Mouse (Mus musculus): Measurements from ENCODE around the gene Ubap2.
A peak's percentile ranks its signal among the peaks of the same experiment; 100 is the strongest.

Ubap2 gene

DNA sequence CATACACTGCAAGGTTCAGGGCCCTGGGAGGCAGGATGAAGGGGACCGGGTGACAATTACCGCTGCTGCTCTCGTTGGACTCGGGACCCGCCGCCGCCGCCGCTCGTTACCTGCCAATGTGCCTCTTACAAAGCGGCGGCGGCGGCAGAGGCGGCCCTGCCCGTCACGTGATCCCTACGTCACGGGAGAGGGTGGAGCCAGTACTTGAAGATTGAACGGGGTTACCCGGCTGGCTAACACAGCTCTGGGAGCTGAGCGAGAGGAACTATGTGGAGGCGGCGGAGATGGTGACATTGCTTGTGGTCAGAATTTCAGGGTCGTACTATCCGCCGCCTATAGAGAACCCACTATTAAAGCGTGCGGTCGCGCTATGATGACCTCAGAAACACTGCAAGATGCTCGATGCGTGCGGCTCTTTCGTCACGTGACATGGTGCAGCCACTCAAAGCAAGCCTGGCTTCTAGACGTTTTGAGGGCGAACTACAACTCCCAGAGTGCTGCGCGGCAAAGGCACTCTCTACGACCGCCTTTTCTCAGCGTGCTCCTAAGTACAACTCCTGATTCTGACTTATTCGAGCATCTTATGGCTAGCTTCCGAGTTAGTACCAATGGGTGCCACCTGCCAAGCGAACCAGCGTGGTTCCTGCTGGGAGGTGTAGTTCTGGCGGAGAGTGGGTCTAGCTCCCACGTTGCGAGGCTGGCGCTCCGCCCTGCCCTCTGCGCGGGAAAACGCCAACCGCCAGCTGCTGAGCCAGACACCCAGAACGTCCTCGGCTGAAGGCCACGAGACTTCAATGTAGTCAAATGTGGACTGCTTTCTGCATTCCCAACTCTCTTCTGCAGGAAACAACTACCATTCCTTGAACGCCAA is at the start of gene Ubap2:
Gene Ubap2, minus strand, starts transcription at position 165 of the 871 bp plus-strand sequence.
- DNase-seq (ENCODE audit: low spot score in 2 of 2): peak; percentile 98 to 99

DNA sequence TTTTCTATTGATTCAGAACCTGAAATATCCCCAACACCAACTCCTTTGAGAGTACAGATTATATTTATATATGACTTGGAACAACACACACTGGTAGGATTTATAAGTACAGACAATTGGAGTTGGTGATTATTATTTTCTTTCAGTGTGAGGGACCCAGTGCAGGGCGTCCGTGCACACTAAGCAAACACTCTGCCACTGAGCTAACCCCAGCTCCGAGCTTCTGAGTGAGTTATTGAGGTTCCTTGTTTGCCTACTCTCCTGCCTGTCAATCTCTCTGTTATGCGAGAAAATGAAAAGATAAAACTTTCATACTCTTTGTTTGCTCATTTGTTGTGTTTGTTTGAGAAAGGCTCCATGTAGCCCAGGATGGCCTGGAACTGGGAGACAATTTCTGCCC is 46.0 kb upstream of the Ubap2 start:
- no peak for DNase-seq (ENCODE audit: low spot score in 2 of 2)

DNA sequence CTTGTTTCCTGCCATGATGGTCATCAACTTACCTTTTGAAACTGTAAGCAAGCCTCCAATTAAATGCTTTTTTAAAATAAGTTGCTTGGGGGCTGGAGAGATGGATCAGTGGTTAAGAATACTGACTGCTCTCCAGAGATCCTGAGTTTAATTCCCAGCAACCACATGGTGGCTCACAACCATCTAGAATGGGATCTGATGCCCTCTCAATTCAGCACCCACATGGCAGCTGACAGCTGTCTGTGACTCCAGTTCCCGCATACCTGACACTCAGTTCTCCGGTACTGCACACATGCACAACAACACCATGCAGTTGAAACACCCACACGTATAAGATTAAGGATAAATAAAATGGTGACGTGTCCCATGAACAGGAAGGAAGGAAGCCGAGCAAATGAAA is 43.3 kb upstream of the Ubap2 start:
- no peak for DNase-seq (ENCODE audit: low spot score in 2 of 2)

DNA sequence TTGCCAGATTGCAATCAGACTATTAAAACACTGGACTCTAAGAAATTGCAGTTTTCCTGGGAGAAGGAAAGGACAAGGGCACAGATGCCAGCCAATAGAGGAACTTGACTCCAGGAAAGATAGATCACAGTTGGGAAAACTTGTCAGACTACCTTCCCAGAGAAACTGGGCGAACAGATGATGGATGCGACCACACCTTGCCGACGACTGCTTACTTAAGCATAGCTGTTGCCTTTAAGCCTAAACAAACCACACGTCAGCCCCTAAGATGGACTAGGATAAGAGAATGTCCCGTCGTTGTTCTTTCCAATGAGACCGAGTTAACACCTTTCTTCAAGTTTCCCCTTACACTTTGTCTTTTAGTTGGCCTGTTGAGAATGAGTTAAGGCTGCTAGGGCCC is 40.2 kb upstream of the Ubap2 start:
- no peak for DNase-seq (ENCODE audit: low spot score in 2 of 2)

DNA sequence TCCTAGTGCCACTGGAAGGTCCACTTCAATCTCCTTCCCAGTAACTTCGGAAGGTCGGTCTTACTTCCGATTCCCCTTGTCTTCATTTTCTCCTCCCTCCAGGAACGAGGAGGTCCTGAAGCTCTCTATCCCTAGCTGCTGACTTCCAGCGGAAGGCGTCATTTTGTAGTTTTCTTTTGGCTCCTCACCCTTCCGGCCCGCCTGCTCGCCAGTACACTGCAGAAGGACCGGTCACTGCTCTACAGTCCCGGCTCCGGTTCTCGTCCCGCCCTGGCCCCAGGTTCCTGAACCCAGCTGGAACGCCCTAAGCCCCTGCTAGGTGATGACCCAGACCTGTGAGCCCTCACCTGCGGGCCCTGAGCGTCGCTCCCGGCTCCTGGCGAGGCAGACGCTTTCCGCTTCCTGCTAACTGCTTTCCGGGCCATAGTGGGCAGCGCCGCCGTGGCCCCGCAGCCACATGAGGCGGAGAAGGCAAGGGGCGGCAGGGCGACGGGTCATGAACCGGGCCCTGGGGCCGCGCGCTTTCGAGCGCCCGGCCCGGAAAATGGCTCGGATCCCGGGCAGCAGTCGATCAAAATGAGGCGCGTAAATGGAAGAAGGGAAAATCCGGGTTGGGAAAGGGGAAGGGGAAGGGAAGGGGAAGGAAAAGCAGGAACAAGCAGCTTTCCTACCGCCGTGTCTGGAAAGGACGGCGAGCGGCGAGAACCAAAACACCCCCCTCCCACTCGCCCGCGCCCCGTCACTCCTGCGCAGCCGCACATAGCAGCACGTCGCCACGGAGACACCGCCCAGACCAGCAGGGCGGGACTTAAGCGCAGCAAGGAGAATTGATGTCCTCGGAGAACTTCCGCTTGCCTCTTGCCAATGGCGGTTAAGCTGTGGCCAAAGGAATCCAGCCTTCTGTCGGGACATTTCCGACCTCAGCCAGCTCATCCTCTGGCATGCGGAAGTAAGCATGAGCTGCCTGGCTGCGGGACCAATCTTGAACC is 39.5 kb upstream of the Ubap2 start, which contains the start of gene Dcaf12:
Gene Dcaf12, minus strand, starts transcription at position 749 of the 989 bp plus-strand sequence.
- peak; percentile 93 to 95 for DNase-seq (ENCODE audit: low spot score in 2 of 2)

DNA sequence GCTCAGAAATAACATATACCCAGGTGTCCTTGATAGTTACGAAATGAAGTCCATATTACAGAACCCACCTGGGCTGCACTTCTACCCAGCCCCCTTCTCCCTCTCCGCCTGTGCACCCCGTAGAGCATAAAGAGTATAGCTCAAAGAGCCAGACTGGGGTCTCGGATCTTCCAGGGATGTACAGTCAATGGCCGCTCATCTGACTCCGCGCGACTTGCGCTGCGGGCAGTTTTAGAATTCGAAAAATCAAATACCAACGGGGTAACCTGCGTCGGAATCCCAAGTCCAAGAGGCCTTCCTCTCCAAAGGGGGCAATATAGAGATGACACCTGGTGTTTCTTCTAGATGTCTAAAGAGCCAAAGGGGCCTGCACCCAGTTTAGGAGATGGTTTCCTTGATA is 38.8 kb upstream of the Ubap2 start:
- DNase-seq (ENCODE audit: low spot score in 2 of 2): no peak

DNA sequence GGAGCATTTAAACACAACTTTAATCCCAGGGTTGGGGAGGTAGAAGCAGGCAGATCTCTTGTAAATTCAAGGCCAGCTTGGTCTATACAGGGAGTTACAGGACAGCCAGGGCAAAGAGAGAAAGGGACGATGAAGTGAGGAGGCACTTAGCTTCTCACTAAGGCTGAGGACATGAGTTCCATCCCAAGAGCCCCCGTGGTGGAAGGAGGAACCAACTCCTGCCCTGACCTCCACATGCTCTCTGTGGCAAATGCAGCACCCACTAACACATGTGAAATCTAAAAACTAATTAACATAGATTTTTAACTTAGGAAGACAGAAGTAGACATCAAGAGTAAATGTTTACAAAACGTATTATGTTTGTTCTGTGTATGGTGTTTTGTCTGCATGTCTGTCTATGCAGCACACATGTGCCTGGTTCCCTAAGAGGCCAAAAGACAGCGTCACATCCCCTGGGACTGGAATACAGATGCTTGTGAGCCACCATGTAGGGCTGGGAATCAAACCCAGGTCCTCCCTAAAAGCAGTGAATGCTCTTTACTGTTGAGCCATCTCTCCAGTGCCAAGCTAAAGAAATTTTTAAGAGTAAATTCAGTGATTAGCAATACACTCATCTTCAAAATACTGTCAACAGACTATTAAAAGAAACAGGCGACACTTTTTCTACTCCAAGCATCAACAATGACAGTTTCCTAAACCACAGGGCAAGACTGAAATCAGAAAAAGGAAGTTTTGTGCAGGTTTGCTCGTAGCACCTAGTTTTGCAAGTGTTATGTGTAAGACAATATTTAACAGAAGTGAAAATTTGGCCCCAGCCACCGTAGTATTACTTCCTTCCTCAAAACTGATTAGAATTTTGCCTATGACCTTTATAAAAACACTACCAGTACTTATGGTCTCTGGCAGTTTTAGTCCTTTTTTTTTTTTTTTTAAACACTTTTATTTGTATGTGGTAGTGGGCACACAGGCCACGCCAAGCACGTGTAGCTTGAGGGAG is 35.9 kb upstream of the Ubap2 start:
- DNase-seq (ENCODE audit: low spot score in 2 of 2): no peak

DNA sequence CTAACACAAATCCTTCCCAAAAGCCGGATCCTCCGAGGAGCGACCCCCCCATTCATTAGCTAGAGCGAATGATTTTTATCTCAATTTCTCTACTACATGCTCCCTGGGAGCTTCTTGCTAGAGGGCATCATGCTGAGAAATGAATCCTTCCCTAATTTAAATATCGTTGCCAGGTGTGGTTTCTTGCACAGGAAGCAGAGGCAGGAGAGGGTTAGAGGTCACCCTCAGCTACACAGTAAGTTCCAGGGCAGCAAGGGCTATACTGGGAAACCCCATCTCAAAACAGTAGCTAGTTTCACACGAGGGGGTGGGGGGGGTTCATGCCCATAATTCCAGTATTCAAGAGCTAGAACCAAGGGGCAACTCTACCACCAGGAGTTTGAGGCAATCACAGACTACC is 32.5 kb upstream of the Ubap2 start:
- no peak for DNase-seq (ENCODE audit: low spot score in 2 of 2)

DNA sequence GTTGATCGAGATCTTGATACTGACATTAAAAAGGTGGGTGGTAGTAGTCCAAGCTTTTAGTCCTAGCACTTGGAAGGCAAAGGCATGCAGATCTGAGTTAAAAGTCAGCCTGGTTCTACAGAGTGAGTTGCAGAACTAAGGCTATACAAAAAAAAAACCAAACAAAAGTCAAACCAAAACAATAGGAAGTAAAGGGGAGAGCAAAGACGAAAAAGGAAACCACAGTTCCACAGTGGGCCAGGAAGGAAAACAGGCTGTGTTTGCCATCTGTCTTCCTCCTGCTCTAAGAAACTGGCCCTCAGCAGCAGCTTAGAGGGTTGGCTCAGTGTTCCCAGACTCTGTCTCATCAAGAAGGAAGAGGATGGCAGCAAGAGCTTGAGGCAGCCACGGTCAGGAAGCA is 29.4 kb upstream of the Ubap2 start:
- peak; percentile 21 to 22 for DNase-seq (ENCODE audit: low spot score in 2 of 2)

DNA sequence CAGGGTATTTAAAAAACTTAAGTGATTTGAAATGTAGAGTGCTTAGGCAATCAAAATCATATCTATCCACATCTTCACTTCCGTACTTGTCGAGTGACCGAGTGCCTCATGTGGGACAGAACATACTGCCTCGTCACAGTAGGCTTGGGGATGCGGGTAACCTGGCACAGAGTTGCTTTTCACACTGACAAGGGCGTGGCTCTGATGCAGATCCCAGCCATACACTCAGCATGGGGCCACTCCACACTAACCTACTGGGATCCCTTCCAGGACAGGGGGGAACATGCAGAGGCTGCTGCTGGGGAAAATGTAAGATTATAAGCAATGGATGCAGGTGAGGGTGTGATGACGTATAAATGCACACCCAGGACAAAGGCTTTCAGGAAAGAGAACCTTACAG is 28.7 kb upstream of the Ubap2 start:
- no peak for DNase-seq (ENCODE audit: low spot score in 2 of 2)

DNA sequence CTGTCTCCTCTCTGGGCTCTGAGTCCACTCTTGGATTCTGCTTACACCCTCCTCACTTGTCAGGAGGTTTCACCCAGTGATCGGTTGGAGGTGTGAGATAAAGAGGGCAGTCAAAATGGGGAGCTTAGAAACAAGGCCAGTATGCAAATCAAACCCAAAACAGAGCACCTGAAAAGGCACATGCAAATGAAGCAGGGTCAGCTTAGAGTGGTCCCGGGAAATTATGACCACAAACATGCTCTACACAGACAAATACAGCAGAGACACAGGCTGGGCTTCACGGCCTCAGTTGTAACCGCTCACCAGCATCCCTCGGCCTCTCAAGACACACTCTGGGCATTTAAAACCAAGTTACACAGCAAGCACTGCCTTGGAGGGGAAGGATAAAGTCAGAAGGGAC is 24.0 kb upstream of the Ubap2 start:
- DNase-seq (ENCODE audit: low spot score in 2 of 2): no peak

DNA sequence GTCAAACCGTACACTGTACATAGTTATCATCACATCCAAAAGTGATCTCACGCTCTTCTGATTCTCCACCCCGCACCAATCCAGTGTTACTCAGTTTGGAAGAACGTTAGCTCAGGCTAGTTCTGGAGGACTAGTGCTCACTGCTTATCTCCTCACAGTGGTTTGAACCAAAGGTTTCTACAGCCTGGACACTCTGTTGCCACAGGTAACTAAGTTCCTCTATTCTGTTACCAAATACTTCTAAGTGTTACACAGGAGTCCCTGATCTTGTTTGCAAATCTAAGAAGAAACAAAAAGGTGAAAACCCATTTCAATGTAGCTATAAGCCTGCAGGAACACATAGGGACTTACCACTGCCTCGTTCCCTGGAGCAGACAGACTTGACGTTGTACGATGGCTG is 21.0 kb upstream of the Ubap2 start:
- DNase-seq (ENCODE audit: low spot score in 2 of 2): no peak

DNA sequence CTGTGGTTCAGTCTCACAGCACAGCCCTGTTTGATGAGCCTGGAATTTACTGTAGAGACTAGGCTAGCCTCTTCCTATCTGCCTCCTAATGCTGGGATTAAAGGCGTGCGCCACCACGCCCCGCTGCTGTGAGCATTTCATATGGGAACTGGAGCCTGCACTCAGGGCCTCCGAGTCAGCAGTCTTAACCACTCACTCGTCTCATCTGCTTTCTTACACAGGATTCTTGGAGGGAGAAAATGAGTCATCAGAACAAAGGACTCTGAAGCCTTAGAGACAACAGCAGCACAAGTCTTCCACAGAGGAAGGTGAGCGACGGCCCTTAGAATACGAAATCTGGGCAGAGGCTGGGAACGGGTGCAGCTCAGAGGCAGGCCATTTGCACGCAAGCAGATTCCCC is 20.6 kb upstream of the Ubap2 start:
- no peak for DNase-seq (ENCODE audit: low spot score in 2 of 2)

DNA sequence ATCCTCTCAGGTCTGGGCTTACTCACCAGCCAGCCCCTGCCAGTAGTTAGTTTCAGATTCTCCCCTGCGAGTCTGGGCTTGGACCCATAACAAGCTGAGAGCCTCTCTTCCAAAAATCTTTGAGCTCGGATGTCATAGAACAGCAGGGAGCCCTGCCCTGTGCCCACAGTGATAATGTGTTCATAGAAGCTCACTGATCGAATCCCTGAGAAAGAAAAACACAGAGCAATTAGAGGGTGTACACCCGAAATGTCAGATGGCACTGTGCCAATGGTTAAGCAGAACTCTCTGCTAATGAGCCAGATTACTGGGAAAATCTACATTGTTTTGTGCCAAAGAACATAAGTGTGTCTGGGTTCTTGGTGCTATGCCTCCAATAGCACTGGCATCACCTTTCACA is 19.0 kb upstream of the Ubap2 start:
- DNase-seq (ENCODE audit: low spot score in 2 of 2): no peak

DNA sequence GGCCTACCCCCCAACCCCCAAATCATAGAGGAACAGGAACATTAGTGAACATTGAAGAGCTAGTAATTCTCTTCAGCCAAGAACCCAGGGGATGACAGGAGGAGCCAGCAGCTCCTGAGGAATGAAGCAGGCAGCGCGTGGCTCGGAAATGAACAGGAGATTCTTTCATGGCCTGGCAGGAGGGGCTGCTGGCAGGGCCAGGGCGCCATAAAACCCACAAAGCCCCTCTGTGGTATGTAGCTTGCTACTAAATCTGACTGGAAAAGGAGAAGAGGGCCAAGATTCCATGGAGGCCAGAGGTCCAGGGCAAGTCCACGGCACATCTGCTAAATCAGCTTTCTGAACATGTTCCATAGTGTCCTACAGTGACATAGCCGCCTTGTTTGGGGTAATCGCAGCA is 14.9 kb upstream of the Ubap2 start:
- no peak for DNase-seq (ENCODE audit: low spot score in 2 of 2)

DNA sequence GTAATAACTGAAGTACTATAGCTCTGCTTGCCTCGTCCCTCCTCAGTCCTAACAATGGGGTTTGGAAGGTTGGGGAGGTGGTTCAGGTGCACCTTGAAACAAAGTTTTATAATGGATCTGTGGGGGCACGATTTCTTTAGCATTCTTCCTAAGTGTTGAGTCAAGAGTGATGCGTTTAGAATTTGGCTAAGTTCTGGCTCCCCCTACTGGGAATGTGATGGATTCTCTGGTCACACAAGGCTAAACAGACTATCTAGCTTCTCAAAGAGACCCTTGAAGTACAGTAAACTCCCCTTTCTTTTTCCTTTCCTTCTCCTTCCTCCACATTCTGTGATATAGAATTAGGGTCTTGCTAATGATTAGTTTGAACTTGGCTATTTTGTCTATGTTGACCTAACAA is 11.5 kb upstream of the Ubap2 start:
- DNase-seq (ENCODE audit: low spot score in 2 of 2): peak in 1 of 2 experiments; percentile 47

DNA sequence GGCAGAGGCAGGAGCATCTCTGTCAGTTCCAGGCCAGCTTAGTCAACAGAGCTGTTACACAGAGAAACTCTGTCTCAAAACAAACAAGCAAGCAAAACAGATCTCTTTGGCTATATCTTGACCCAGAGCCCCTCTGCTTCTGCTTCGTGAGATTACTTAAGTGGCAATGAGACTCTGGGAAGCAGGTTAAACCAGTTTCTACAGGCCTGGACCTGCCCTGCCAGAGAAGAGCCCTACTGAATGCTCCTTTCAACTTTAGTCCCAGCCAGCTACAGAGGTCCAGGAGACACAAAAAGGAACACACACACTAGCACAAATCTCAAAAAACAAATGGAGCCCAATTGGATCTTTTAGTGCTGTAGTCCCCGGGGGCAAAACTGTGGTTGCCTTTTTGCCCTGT is 9.1 kb upstream of the Ubap2 start:
- DNase-seq (ENCODE audit: low spot score in 2 of 2): no peak

DNA sequence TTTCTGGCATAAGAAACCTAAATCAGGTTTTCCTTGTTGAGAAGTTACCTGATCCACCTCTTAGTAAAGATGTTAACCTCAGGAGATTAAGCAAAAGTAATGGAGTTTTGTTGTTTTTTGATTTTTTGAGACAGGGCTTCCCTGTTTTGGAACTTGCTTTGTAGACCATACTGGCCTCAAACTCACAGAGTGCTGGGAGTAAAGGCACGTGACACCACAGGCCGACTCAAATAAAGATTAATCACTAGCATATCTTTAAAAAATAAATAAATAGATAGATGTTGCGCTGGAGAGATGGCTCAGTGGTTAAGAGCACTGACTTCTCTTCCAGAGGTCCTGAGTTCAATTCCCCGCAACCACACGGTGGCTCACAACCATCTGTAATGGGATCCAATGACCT is 983 bp upstream of the Ubap2 start:
- no peak for DNase-seq (ENCODE audit: low spot score in 2 of 2)

DNA sequence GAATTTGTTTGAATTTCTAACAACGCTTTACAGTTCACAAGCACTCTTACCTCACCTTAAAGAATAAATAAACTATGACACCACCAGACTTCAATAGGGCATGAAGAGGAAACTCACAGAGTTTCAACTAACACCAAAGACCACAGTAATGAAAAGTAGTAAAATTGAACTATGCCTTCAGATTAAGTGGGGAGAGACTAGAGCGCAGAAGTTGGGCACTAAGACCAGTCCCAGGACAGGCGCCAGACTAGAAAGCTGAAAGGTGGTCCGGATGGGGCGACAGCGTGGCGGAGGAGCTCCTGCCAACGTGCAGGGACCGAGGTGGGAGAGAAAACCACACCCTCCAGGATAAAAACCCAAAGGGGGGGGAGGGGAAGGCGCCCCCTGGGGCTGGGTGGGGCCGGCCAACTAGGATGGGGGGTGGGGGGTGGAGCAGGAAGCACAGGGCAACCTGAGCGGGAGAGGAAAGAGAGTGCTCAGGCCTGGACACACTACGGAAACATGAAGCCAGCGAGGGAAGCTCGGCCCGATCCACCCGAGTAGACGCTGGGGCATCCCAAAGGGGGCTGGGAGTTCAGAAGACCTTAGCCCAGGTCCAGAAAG is 466 bp downstream of the Ubap2 start:
- DNase-seq (ENCODE audit: low spot score in 2 of 2): no peak

DNA sequence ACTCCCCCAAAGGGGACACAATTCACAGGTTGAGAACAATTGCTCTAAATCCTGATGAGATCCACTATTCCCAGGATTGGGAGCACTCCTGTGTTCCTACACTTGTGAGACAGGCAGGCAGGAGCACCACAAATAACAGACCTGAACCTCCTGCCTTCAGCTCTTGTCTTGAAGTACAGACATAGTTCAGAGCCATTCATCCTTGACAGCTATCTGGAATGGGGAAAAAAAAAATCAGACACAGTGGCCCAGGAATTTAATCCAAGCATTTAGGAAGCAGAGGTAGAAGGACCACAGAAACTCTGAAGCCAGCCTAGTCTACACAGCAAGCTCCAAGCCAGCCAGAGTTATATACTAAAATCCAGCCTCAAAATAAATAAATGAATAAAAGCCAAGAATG is 6.8 kb downstream of the Ubap2 start:
- no peak for DNase-seq (ENCODE audit: low spot score in 2 of 2)

DNA sequence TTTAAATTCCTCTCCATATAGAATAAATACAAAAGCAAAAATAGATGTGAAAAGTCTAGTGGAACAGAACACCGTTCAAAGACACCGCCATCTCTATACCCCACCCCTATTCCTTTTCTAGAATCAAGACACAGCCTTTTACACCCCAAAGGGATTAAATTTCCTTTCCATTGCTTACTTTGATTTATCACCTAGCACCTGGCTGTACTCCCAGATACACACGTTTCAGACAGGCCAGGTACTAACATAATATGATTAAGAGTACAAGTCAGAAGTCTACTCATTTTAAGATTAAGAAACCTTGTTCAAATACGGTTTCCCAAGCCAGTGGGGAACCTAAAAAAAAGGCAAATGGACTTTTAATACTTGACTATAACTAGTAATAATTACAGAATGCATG is 8.6 kb downstream of the Ubap2 start:
- no peak for DNase-seq (ENCODE audit: low spot score in 2 of 2)

Measured in frontal cortex, postnatal 36 days (tissue).